In genomic region chr15:97679991-97680681, GRCm38 (mm10) we compare ENCODE assay signal across 13 mouse cellular contexts. TPM values are rescaled to one million over a fixed set of nuclear protein-coding genes. Genes with fewer than 3 reads are reported as not detected.
A peak's percentile ranks its signal among the peaks of the same experiment; 100 is the strongest.
DNase-seq lines count a peak whose midpoint lies in the region; ATAC-seq and TF ChIP-seq lines count a peak whose summit lies in the region.
"Had no signal": no experiment of that assay in that cellular context is flagged by ENCODE, and none has a peak within 500 bp of the region (broad histone marks: within the 10 kb centered on the region; RNA-seq: fewer than 3 reads in every experiment).

No protein-coding gene starts in this region.

- H3K4me3 ChIP-seq in embryonic facial prominence, embryonic 13.5 days: no peak overlapping the region
- no peak overlapping the region for H3K4me3 ChIP-seq in embryonic facial prominence, embryonic 10.5 days
- no peak overlapping the region for H3K4me3 ChIP-seq in kidney, adult 2 months (ENCODE audit: insufficient read depth, low read depth, low read length)
- H3K4me3 ChIP-seq: forebrain, embryonic 12.5 days; lung, embryonic 15.5 days had no signal

- H3K4me2 ChIP-seq in embryonic facial prominence, embryonic 13.5 days: no peak overlapping the region
- H3K4me2 ChIP-seq: forebrain, embryonic 12.5 days; lung, embryonic 15.5 days had no signal

- no peak for ATAC-seq in embryonic facial prominence, embryonic 13.5 days (ENCODE audit: insufficient number of reproducible peaks, insufficient read depth, low FRiP score, low TSS enrichment, low read depth)
- ATAC-seq in erythroid progenitor cell, adult 5-6 weeks (replicated peaks; ENCODE audit: low FRiP score, poor library complexity, severe bottlenecking): 0 out of 2 replicates have a peak, but pooled peaks have one; percentile 34

- no peak for TF ChIP-seq POLR2A in kidney, adult 2 months (IDR thresholded peaks at IDR 0.05; ENCODE audit: low read depth, low read length)

- H3K27me3 ChIP-seq in embryonic facial prominence, embryonic 13.5 days: no peaks in the 10 kb centered on the region
- no peaks in the 10 kb centered on the region for H3K27me3 ChIP-seq in embryonic facial prominence, embryonic 10.5 days (replicated peaks; ENCODE audit: low read depth, poor library complexity, severe bottlenecking)
- H3K27me3 ChIP-seq in kidney, adult 2 months (replicated peaks; ENCODE audit: control insufficient read depth, insufficient read depth, low read length): no peaks in the 10 kb centered on the region
- H3K27me3 ChIP-seq: forebrain, embryonic 12.5 days; lung, embryonic 15.5 days had no signal

- no peak for TF ChIP-seq CTCF in kidney, adult 2 months (conservative IDR thresholded peaks at IDR 0.05; ENCODE audit: insufficient read depth, insufficient read length, low read depth, low read length)

- no peaks in the 10 kb centered on the region for H3K4me1 ChIP-seq in embryonic facial prominence, embryonic 13.5 days
- H3K4me1 ChIP-seq in embryonic facial prominence, embryonic 10.5 days: no peaks in the 10 kb centered on the region
- peaks cover 13% of the 10 kb centered on the region for H3K4me1 ChIP-seq in kidney, adult 2 months (ENCODE audit: control insufficient read depth, insufficient read depth, low read length)
- H3K4me1 ChIP-seq: forebrain, embryonic 12.5 days; lung, embryonic 15.5 days had no signal

- H3K27ac ChIP-seq in embryonic facial prominence, embryonic 13.5 days: no peak overlapping the region
- no peak overlapping the region for H3K27ac ChIP-seq in embryonic facial prominence, embryonic 10.5 days (replicated peaks)
- H3K27ac ChIP-seq in kidney, adult 2 months (ENCODE audit: insufficient read depth, low read depth, low read length): no peak overlapping the region
- H3K27ac ChIP-seq: forebrain, embryonic 12.5 days; lung, embryonic 15.5 days had no signal

- H3K36me3 ChIP-seq in embryonic facial prominence, embryonic 13.5 days: peaks cover 88% of the 10 kb centered on the region
- peaks cover 96% of the 10 kb centered on the region for H3K36me3 ChIP-seq in embryonic facial prominence, embryonic 10.5 days (replicated peaks)
- H3K36me3 ChIP-seq in kidney, adult 2 months (ENCODE audit: control insufficient read depth, insufficient read depth, low read length): peaks cover 4% of the 10 kb centered on the region

- no peaks in the 10 kb centered on the region for H3K9me3 ChIP-seq in embryonic facial prominence, embryonic 13.5 days
- no peaks in the 10 kb centered on the region for H3K9me3 ChIP-seq in embryonic facial prominence, embryonic 10.5 days
- H3K9me3 ChIP-seq: forebrain, embryonic 12.5 days; lung, embryonic 15.5 days had no signal

- H3K9ac ChIP-seq in embryonic facial prominence, embryonic 13.5 days: 0 out of 2 replicates have a peak overlapping the region, but pooled peaks have one; percentile 16
- H3K9ac ChIP-seq: forebrain, embryonic 12.5 days; lung, embryonic 15.5 days had no signal

- WGBS in embryonic facial prominence, embryonic 13.5 days: 80% methylated on average over 18 of the region's 18 CpGs
- WGBS in embryonic facial prominence, embryonic 10.5 days: 83% methylated on average over 18 of the region's 18 CpGs
- 48% methylated on average over 18 of the region's 18 CpGs for WGBS in kidney, adult 2 months

- no peak for DNase-seq in embryonic facial prominence, embryonic 10.5 days (ENCODE audit: low spot score)
- peak; percentile 37 for DNase-seq in kidney, adult 2 months
- DNase-seq in kidney, adult 9 months: no peak
- peak; percentile 21 to 38 for DNase-seq in kidney, postnatal 36 days
- DNase-seq in adrenal gland, postnatal 36 days: no peak
- DNase-seq in layer of hippocampus, postnatal 14 days (ENCODE audit: low spot score in 2 of 2): no peak
- DNase-seq: adrenal gland, adult 2 months; embryo, embryonic 11 days; heart, adult 18-20 months had no signal

RNA-seq across cellular contexts. Expression of gene Rpap3, which starts 25.5 kb away (rescaled TPM):
- 28.6 and 28.7 TPM in 2 replicates for polyA plus RNA-seq in embryonic facial prominence, embryonic 13.5 days (2015; fragmentation: Nextera tagmentation; extraction: Ambion mirVana)
- 38.8 and 40.2 TPM in 2 replicates for polyA plus RNA-seq in embryonic facial prominence, embryonic 10.5 days (2016; fragmentation: Nextera tagmentation; extraction: Ambion mirVana)
- 4.9 and 6.9 TPM in 2 replicates for polyA plus RNA-seq in kidney, adult 2 months (2012; rRNA removed)
- total RNA-seq in erythroid progenitor cell, adult 5-6 weeks (2015; ENCODE audit: low replicate concordance): 4.2 and 5.0 TPM in 2 replicates
- 6.4 and 6.6 TPM in 2 replicates for total RNA-seq in erythroid progenitor cell, adult 5-6 weeks (2017; ENCODE audit: low replicate concordance)
- total RNA-seq in adrenal gland, postnatal 36 days (2021): 10 to 100 TPM; 19.5 to 20.5 TPM
- 10 to 100 TPM; 25.3 to 26.4 TPM for total RNA-seq in layer of hippocampus, postnatal 14 days (2021)

RNA-seq across cellular contexts. Expression of gene Endou, which starts 51.0 kb away (rescaled TPM):
- polyA plus RNA-seq in embryonic facial prominence, embryonic 13.5 days (2015; fragmentation: Nextera tagmentation; extraction: Ambion mirVana): 1.7 and 2.8 TPM in 2 replicates
- polyA plus RNA-seq in embryonic facial prominence, embryonic 10.5 days (2016; fragmentation: Nextera tagmentation; extraction: Ambion mirVana): 0.06 TPM in 1 of 2 replicates, not detected in the other
- 2.4 and 2.9 TPM in 2 replicates for polyA plus RNA-seq in kidney, adult 2 months (2012; rRNA removed)
- total RNA-seq in erythroid progenitor cell, adult 5-6 weeks (2015; ENCODE audit: low replicate concordance): 3.8 TPM in 1 of 2 replicates, not detected in the other
- total RNA-seq in erythroid progenitor cell, adult 5-6 weeks (2017; ENCODE audit: low replicate concordance): not detected in 2 replicates
- total RNA-seq in adrenal gland, postnatal 36 days (2021): under 1 TPM; 0.66 to 0.70 TPM
- total RNA-seq in layer of hippocampus, postnatal 14 days (2021): 1 to 10 TPM in 1 of 2 experiments, under 1 TPM in 1; 0.81 to 1.7 TPM

Comparison
In these comparisons a context has a peak if more than half of its experiments do, and no peak if none do; other contexts are left out.
1. DNase-seq: peak in kidney, adult 2 months (single experiment) and kidney, postnatal 36 days (2 of 2); none in embryonic facial prominence, embryonic 10.5 days (single experiment), kidney, adult 9 months (single experiment), adrenal gland, postnatal 36 days (0 of 2) and layer of hippocampus, postnatal 14 days (0 of 2).